Mouse (Mus musculus) left cerebral cortex, adult 9 months (tissue): ENCODE measurements around the gene Gpr107.
A peak's percentile ranks its signal among the peaks of the same experiment; 100 is the strongest.

Experiments
- DNase-seq, 2 experiments: peaks; one replicate each; pipeline ENCODE4 v3.0.0; 2022; ENCODE audit warnings: low spot score in 2 of 2

Gene Gpr107

DNA sequence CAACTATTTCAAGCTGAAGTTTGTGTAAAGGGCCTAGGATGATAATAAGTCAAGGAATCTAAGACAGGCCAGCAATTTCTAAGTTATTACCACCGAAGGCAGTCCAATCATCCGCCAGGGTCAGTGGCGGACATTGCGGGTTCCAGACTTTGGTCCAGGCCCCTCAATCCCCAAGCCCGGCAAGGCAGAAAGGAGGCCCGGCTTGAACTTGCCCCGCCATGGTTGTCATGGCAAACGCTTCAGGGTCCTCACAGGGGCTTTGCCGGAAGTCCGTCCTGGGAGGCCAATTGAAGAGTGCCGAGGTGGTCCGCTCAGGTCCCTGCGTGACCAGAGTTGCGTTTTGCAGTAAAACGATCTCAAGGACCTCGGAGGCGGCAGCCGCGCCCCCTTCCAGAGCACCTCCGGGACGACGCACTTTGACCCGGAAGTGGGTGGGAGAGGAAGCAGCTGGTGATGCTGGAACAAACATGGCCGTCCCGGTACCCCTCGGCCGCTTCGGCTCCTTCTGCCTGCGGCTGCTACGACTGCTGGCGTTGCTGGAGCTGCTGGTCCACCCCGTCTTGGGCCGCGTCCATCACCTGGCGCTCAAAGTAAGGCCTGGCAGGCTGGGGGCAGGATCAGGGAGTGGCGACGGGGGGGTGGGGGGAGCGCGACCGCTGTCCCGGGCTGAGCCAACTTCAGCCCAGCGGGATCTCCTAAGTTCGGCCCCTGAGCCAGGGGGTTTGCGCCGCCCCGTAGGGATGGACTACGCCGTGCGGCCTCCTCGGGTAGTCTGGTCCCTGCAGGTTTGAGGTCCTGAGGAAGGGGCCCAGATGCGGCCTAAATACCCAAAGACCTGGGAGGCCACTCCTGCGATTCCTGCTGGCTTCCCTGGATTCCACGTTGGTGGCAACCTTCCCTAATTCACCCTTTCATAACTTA is at the start of gene Gpr107:
Gene Gpr107, plus strand, starts transcription at position 425 of the 921 bp plus-strand sequence.
- DNase-seq, result peak; percentile 52 to 81

DNA sequence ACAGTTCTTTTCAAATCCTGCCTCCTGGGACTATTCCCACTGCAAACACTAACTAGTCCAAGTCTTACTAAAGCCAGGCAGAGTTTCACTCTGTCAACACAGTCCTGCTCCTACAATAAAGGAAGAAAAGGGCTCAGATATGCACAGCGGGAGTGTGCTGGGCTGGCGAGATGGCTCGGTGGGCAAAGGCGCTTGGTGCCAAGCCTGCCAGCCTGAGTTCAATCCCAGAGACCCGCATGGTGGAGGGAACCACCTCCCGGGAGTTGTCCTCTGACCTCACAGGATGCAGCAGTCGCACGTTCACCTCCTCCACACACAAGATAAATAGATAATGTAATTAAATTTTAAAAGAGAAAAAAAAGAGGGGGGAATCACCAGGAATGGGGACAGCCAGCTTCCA is 48.8 kb upstream of the Gpr107 start:
- no peak for DNase-seq

DNA sequence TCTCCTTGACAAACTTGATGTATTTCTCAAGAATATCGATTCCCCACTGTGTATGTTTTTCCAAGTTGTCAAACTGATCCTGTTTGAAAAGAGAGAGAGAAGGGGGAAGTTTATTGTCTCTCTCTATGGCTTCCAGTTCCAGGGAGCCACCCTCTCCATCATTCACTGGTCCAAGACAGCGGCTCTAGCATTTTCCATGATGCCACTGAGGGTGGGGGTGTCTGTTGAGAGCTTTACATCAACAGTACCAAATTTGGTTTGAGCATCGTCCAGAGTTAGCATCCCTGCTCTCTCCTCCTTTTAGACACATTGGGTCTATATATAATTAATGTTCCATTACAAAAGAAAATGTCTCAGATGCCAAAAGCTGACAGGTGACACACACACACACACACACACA is 46.8 kb upstream of the Gpr107 start:
- DNase-seq, result no peak

DNA sequence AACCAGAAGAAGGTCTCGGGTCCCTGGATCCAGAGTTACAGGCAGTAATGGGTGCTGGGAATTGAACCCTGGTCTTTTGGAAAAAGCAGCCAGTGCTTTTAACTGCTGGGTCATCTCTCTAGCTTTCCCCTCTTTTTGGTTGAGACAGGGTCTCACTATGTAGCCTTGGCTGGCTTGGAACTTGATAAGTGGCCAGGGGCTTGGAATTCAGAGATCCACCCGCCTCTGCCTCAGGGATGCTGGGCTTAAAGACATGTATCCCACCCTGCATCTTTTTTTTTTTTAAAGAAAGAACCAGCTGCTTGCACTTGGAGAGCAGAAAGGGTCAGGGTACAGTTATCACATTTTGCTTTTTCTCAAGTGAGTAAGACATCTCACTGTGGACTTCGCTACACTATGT is 46.1 kb upstream of the Gpr107 start:
- no peak for DNase-seq

DNA sequence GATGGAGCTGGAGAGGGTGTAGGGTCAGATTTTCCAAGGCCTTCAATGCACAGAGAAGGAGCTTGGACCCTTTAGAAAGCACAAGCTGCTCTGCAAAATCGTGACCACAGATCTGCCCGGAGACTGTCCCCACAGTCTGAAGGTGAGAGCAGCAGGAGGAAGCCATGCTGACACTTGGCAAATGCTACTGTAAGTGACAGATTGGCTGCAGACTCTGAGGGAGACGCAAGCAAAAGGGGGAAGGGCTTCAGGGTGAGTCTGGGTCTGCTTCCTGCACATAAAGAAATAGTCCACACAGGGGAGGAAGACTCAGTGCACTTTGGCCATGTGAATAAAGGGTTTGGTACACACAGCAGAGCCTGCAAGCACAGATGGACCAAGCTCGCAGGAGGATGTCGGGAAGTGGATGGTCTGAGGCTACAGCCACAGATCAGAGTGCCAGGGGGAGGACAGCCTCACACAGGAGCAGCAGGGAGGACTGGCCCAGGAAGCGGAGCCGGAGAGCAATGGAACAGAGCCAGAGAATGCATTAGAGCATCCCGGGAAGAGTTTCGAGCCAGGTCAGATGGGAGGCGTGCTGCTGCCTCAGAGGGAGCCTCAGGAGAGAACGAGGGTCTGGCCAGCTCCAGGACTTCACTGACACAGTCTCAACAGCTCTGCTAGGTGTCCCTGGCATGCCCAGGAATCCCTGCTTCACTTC is 45.3 kb upstream of the Gpr107 start:
- no peak for DNase-seq

DNA sequence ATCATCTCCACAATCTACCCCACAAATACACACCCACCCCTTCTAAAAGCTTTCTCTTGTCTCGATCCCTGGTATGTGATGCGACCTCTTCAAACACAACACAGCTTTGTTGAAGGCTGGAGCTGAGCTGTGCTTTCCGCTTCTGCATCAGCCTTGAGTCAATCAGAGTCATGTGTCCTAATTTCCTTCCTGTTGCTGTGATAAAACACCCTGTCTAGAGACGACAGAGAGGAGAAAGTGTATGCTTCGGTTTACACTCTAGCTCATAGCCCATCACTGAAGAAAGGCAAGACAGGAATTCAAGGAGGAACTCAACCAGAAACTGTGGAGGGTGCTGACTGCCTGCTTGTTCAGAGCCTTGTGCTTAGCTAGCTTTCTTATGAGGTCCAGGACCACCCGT is 43.9 kb upstream of the Gpr107 start:
- no peak for DNase-seq

DNA sequence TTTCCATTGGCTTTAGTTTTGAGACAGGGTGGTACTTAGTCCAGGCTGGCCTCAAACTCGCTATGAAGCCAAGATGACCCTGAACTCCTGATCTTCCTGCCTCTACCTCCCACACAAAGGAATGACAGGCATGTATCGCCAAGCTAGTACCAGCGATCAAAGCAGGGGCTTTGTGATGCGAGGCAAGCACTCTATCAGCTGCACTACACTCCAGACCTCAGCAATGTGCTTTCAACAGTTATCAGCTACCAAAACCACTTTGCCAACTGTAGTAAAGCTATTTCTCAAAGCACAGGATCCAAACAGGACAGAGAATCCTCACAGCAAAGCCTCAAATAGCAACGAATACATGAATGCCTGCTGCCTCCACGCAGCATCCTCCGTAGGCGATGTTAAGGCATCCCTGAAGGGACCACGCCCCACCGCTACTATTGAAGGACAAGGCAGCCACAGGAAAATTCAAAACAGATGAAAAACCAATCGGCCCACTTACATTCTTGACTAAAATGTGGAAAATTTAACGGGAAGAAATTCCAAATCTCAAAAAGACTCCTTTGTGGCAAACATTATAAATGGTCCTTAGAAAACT is 42.1 kb upstream of the Gpr107 start:
- DNase-seq, result no peak

DNA sequence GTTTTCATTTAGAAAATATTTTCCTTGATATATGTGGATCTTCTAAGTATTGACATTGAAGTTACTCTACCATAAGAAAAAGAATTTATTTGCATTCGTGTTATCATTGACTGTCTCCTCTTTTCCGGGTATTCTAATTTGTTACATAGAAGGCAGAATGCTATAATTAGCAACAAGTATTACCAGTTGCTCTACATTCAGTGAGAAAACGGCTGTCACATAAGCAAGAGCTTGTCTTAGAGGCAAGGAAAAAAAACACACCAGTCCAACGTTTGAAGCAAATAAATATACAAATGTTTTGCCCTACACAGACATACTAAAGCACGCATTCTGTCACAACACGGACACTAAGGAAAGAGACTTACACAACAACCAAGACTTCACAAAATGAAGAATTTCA is 40.4 kb upstream of the Gpr107 start:
- DNase-seq, result no peak

DNA sequence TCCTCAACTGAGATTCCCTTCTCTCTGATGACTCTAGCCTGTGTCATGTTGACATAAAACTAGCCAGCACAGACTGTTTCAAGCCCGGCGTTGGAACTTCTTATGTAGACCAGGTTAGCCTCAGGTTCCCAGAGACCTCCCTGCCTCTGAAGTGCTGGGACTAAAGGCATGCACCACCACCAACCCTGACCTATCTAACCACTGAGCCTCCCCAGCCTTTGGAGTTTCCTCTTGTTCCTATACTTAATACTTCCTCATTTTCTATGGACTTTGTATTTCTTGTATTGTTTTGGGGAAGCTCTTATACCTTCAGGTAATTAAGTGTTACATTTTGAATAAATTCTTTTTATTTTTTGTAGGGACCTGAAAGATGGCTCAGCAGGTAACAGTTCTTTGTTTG is 37.9 kb upstream of the Gpr107 start:
- DNase-seq, result no peak

DNA sequence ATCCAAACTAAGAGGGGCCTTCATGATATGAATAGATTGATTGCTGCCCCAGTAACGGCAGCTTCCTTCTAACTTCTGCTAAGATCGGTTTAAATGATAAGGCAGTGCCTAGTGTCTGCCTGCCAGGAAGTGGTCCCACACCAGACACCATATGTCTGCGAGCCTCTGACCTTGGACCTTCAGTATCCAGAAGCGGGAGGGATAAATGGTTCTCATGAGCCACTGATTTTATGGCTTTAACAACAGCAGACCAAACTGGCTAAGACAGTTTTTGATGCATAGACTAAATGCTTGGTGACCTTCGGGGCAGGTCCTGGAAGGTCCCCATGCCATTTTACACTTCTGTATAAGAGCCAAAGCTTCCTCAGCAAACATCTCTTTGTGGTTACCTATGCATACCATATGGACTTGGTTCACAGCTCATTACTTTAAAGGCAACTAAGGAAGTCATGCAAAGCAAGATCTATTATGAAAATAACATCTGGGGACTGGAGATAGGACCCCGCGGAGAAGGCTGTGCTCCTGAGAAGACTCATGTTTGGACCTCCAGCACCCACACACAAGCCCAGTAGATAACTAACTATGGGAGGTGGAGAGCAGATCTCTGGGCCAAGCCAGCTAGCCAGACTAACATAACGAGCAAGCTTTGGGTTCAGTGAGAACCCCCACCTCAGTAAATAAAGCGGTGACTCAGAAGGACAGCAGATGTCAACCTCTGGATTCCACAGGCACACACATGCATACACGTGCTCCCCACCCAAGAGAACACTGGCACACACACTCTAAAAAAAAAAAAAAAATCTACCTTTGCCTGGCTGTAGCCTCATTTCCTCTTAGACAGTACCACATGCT is 36.8 kb upstream of the Gpr107 start:
- DNase-seq, result no peak

DNA sequence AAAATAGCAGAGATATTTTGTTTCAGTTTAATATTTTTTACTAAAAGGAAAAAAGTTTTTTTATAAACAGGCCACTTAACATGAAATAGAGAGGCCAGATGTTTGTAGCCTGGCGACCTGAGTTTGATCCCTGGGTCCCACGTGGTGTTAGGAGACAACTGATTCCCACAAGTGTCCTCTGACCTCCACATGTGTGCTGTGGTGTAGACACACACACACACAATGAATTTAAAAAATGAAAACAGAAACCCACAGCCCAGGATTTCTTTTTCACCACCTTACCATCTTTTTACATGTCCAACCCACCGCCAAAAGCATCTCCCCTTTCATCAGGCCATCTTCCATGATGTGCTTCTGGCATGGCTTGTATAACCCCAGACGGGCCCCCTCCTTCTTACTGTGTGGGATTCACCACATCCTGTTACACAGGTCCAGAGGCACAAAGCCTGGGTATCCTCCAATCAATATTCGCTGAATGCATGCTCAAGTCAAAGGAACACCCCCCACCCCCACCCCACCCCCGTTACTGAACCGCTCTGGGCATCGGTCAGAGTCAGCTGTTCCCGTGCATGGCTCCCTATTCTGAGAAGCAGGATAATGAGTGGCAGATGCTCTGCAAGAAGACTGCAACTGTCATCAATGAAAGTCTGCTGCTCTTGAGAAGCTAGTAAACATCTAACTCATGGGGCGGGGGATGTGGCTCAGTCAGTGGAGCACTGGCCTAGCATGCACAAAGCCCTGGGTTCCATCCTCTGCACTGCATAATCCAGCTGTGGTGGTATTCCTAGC is 36.0 kb upstream of the Gpr107 start:
- DNase-seq, result no peak

DNA sequence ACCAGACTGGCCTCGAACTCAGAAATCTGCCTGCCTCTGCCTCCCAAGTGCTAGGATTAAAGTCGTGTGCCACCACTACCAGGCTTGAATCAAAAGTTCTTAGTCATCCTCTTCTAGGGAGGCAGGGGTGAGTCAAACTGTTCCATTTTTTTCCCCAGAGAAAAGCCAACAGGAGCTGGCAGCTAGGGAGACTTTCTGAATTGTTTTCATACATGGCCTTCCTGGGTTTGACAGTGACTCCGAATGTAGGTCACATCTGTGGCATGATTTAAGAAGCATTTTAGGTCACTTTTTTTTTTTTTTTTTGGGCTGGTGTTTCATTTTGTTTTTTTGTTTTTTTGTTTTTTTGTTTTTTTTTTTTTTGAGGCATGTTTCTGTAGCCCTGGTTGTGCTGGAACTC is 33.9 kb upstream of the Gpr107 start:
- no peak for DNase-seq

DNA sequence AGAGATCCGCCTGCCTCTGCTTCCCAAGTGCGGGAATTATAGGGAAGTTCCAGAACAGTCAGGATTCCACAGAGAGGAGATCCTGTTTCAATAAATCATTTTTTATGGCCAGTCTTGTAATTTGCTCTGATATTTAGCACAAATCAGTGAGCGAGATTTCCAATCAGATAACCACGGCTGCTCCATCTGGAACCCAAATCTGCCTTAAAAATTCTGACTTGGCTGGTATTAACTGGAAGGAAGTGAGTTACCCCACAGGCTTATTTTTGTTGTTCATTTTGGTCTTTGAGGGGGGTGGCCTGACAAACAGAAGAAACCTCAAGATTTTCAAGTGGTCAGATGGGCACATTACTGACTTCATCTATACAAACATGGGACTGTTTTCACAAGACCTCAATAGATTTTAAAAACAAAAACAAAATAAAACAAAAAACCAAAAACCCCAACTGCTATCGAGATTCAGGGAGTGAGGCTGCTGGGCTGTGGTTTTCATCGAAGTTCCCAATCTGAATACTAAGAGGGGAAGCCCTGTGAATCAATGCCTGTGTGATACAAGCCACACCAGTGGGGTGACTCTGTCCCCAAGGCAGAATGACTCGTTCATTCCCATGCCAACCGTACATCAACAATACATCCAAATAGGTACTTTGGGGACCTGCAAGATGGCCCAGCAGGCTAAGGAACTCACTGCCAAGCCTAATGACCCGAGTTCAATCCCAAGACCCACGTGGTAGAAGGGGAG is 33.3 kb upstream of the Gpr107 start:
- DNase-seq, result no peak

DNA sequence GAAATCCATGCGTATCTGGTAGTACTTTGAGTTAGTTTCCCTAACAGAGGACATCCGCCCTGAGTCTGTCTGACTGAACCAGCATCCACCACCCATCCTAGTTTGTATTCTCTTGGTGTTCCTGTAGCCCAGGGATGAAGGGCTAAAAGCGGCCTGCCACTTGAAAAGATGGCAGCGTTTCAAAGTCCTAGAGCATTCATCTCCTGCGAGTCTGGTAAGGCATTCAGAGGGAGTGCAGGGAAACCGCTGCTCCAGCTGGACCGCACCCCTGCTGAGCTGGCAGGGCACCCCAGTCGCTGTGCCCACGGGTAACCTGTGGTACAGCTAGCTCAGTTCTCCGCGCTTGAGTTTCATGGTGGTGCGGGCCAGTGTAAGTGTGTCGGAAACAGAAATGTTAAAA is 32.3 kb upstream of the Gpr107 start:
- peak; percentile 40 to 66 for DNase-seq

DNA sequence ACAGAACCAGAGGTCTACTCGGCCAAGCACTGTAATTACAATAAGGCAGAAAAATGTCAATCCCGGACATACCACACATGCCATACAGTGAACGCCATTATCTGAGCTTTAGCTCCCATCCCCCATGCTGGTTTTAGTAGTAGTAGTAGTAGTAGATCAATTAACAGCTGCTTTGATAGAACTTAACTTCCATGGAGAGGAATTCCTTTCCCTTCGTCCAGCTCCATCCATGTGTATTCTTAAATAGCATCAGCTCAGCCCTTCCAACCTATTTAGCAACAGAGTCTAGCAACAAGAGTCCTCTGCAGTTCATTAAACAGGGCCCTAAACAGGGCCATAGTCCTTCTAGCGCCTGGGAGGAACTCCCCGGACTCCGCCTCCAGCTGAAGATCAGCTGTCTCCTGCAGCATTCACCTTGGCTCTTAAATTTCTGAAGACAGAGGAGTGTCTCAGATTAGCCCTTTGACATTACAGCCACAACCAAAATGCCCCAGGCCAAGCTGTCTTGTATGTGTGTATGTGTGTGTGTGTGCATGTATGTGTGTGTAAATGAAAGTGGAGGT is 30.9 kb upstream of the Gpr107 start:
- no peak for DNase-seq

DNA sequence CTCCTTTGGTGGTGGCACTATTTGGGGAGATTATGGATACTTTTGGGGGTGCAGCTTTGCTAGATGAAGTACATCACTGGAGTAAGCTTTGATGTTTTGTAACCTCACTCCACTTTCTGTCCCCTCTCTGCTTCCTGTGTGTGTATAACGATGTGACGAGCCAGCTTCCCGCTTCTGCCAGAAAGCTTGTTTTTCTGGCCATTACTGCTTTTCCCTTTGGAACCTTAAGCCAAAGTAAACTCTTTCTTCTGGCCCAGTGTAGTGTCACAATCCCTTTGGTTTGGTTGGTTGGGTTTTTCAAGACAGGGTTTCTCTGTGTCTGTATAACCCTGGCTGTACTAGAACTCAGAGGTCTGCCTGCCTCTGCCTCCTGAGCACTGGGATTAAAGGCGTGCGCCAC is 29.3 kb upstream of the Gpr107 start:
- DNase-seq, result no peak

DNA sequence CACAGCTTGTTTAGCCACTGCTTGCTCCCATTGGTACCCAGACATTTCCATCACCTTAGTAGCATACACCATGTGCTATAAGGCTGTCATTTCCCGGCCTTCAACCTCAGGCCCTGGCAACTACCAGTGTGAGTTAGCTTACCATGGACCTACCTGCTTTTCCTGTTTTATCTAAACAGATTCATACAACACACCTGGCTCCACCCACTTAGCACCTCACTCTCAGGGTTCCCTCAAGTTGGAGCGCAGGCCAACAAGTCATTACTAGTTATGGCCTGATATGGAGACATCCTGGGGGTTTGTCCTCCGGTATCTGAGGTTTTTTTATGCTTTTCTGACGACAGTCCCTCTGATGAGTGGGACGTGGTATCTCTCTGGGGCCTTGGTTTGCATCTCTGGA is 28.6 kb upstream of the Gpr107 start:
- DNase-seq, result no peak

DNA sequence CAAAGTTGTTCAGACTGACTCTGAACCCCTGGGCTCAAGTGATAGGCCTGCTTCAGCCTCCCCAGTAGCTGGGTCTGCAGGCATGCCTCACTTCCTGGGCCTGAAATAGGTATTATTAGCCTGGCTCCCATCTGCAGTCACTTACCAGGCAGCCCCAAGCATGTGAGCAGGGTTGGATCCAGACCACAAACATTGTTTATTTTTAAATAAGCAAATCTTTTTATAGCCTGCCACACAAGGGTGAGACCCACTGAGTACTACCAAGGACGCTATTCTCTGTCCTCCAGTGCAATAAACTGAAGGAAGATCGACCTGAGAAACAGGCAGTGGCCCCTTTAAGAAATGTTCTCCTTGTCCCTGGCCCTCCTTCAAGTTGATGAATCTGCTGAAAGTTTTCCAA is 27.4 kb upstream of the Gpr107 start:
- no peak for DNase-seq

DNA sequence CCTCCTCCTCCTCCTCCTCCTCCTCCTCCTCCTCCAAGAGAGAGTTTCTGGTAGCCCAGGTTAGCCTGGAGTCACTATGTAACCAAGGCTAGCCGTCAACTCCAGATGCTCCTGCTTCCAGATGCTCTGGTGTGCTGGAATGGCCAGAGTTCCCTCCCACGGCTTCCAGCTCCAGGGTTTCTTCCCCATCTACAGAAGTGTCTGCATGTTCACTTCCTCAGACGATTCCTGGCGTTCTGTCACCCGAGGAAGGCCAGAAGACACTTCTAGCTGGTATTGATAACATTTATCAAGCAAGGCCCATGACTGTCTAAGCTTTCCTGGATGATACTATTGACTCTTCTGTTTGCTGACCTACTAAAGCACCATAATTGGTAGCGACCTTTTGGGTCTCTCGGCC is 27.0 kb upstream of the Gpr107 start:
- no peak for DNase-seq

DNA sequence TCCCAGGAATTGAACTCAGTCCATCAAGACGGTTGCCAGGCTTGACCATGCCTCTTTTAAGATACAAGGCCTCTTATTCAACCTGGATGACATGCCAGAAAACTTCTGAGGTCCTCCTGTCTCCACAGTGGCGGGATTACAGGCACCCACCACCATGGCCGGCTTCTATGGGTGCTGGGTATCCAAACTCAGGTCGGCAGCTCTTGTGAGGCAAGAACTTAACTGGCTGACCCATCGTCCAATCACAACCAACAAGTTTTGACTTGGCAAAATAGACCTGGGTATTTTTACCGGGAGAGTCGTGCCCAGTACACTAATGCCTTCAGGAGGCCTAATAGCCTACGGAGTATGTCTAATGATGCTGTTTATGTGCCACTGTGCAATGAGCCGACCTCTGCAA is 26.1 kb upstream of the Gpr107 start:
- no peak for DNase-seq
